Mouse (Mus musculus): ENCODE results near the gene Papss2.

DNA sequence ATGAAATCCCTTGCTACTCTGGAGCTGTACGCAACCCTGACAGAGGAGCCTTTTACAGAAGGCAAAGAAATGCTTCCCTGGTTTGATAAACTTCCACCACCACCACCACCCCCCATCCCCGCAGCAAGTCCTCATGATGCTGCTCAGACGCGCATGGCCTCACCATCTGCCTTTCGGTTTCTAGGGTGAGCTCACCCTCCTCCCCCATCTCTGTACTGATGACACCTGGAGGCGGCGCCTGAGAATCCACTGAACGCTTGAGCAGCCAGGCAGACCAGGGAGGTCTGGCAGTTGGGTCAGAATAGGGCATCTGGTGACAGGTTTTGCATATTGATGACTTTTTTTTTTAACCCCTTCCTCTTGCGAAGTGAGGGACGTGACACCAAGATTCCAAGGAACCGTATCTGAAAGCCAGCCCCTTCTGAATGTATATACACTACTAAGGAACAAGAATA, 117.0 kb downstream of the Papss2 start:
- TF ChIP-seq GATA1 (IDR thresholded peaks at IDR 0.05; ENCODE audit: low read length): no peak
- TF ChIP-seq TAL1 (IDR thresholded peaks at IDR 0.05; ENCODE audit: low read length): no peak
